Mouse (Mus musculus) T-helper 2 cell (primary cell): ENCODE results near the gene Ccdc9.
"Not testable (repeated sequence)": the region's sequence is repeated elsewhere in the genome, so short reads cannot be mapped to it uniquely, and the experiment has no call there.

Experiments used
- in situ Hi-C: fragments of 300-600 bp; cut with MboI, MseI; formaldehyde crosslinking; loops from one replicate; pipeline ENCODE4 v1.15.1; 2025; ENCODE audit warnings: high pct_unique_total_duplicates

The Ccdc9 gene

DNA sequence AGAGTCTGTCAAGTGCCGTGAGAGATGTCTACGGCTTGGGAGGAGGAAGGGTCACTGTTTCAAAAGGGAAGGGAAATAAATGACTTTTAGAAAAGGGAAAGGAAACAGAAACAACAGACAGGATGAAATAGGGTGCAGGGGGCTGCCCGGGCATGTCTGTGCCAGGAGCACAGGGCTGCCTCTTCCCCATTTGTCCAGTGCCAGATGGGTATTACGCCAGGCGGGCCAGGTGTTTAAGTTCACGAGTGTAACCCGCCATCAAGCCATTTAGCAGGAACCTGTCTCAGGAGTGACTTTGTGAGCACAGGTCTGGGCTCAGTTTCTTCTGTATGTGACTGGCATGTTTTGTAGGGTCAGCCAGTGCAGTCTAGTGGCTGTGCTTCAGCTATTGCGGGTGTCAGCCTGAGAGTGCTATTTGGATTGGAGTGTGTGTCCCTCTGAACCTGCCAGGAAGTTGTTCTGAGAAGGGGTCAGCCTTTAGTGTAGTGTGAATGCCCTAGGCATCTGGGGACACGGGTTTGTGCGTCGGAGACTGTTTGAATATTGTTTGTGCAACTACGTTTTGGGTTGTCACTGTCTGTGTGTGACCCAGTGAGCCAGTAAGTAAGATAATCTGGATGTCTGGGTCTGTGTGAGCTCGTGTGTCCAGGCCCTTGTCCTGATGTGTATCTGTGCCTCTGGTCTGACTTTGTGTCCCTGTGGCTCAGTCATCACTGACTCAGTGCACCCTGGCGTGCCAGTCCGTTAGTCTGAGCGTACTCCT lies 22.1 kb upstream of the Ccdc9 start:
- in situ Hi-C loops: no loop called here

DNA sequence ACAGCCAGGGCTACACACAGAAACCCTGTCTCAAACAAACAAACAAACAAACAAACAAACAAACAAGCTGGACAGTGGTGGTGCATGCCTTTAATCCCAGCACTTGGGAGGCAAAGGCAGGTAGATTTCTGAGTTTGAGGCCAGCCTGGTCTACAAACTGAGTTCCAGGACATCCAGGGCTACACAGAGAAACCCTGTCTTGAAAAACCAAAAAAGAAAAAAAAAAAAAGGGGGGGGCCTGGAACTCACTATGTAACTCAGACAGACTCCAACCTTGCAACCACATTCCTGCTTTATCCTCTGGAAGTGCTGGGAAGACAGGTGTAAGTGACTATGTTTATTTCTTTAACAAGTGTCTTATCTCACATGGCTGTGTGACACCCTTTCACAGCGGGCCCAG lies 21.5 kb upstream of the Ccdc9 start, which contains the start of gene Bbc3:
Gene Bbc3, plus strand, starts transcription at position 301 of the 400 bp plus-strand sequence.
- in situ Hi-C loops: not testable (repeated sequence)

DNA sequence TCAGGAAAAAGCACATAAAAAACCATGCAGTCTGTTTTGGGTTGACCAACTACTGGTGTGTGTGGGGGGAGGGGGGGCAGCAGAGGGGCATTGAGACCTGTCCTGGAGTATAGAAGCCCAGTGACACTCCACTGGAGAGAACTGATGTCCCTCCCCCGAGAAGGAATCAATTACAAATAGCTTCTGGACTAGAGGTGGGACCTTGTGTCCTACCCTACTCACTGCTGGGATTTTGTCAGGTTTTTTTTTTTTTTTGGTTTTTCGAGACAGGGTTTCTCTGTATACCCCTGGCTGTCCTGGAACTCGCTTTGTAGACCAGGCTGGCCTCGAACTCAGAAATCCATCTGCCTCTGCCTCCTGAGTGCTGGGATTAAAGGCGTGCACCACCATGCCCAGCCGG lies 20.5 kb upstream of the Ccdc9 start:
- in situ Hi-C loops: not testable (repeated sequence)

DNA sequence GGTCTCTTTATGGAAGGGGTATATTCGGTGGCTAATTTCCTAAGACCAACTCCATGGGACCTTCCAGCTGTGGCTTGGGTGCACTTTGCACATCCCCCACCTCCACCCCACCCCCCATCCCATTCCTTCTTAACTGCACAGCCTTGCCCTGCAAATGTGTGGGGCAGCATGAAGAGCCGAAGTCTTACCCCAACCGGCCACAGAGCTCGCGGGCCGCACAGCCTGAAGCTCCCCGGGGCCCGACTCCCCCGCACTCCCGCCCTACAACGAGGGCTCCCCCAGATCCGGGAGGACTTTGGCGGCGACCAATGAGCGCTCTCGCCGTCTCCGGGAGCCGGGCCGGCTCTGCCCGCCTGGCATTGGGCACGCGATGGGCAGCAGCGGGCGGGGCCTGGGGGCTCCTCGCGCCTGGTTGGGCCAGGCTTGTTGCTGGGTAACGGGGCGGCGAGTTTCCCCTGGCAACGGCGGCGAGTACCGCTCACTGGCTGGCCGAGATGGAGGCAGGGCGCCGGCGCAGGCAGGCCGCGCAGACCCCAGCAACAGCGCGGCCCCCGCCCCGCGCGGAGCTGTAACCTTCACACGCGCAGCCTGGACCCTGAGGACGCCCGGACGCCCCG lies 12.9 kb upstream of the Ccdc9 start:
- in situ Hi-C loops: no loop called here

DNA sequence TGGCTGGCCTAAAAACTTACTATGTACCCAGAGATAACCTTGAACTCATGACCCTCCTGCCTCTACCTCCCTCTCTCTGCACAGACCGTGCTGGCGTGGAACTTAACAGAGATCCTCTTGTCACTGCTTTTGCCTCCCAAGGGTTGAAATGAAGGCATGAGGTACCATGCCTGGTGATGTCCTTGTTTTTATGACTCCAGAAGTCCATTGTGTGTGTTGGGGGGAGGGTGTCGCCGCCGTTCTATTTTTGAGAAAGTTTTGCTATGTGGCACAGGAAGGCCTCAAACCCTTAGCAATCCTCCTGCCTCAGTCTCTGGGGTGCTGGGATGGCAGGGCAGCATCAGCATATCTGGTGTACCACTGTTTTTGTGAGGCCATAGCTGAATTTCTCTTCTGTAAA lies 12.3 kb upstream of the Ccdc9 start:
- in situ Hi-C loops: no loop called here

DNA sequence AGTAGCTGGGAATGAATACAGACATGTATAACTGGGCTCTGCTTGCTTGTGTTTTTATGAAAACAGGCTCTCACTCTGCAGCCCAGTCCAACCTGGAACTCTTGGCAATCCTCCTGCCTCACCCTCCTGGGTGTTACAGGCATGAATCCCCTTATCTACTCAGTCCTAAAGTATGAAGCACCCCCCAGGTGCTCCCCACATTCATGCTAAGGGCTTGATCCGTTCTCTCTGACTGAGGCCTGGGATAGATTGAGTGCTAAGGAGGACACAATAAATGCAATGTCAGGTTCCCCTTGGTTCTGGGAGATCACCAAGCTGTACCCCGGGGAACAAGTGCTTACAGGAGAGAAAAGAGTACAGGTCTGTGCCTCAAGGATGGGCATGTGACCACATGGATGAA lies 11.0 kb upstream of the Ccdc9 start:
- in situ Hi-C loops: no loop called here

DNA sequence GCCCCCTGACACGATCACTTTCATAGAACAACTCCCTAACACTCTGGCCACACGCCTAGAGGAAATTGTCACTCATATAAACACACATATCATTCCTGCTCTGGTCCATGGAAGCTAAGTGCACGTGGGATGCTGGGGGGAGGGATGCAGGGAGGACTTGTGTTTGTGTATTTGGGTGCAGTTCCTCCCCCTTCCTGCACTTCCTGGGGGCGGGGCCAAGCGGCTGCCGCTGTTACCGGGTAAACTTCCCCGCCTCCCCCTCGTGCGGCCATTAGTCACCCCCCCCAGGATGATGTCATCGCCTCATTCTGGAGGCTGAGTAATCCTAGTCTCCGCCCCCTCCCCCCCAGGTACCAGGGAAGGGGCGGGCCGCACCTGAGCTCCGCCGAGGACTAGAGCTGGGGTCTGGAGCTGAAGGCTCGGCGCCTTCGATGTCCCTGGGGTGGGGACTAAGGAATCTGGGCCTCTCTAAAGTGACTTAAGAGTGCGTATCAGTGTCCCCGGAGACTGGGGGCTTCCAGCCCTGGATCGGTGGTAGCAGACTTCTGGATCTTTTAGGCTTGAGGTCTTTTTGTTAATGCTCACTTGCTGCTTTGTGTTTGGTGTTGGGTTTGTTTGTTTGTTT lies 10.3 kb upstream of the Ccdc9 start:
- in situ Hi-C loops: no loop called here

DNA sequence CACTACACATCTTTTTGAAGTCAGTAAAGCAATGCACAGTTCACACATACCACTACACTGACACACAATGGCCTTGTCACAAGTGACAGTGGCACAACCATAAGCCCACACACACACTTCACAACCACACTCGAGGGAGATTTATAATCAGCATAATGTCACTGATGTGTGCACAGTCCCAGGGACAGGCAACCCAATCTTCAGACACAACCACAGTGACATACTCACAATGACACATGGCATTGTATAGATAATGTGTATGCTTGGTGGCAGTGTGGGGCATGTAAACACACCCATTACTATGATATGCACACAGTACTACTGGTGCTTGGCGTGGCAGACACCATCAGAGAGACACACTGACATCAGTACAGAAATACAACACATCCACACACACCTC lies 9.6 kb upstream of the Ccdc9 start:
- in situ Hi-C loops: no loop called here

DNA sequence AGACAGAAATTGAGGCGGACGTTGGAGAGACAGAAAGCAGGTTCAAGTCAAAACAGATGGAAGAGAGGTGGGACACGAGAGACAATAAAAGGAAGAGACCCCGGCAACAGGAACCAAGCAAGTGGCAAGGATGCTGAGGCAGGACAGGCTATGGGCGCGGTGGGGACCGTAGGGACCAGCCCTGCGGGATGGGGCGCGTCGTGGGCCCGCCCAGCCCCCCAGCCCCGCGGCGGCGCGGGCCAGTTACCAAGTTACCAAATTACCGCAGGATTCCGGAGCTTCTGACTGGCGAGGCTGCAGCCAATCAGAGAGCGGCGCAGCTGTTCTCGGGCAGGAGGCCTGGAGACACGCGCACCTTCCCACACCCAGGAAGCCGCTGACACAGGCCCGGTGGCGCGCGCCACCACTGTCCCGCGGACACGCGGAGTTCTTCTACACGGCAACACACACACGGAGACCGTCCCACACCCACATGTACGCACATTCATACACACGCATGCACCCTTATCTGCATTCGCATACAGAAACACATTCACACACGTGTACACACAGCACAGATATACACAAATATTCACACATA lies 8.8 kb upstream of the Ccdc9 start:
- in situ Hi-C loops: no loop called here

DNA sequence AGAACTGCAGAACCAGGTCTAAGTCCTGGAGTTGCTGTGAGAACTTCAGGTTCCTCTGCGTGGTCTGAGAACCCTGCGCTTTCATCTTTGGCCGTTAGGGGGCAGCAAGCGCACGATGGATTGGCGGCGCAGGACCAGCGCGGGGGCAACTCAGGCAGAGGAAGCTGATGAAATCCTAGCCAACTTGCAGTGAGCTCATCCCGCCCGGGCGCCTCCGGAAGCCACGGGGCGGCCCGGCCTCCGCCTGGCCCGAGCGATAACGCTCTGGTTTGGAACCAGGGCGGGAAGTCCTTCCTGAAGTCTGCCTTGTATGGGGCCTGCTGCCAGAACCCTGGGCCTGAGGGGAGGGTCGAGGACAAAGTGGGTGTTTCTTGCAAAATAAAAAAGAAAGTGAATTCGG lies 8.2 kb upstream of the Ccdc9 start:
- in situ Hi-C loops: loop anchor here (5.0 kb wide), 2 partner anchors 32 to 102 kb away; no protein-coding TSS in a partner anchor

DNA sequence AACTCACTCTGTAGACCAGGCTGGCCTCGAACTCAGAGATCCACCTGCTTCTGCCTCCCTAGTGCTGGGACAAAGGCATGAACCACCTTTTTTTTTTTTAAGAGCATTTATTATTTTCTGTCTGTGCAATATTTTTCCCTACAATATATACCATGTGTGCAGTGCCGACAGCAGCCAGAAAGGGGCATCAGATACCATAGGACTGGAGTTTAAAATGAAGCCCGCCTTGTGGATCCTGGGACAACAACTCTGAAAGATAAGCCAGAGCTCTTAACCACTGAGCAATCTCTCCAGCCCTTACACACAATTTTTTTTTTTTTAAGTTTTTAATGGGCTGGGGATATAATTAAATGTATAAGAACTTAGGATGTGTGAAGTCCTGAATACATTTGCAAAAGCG lies 7.8 kb upstream of the Ccdc9 start:
- in situ Hi-C loops: loop anchor here (5.0 kb wide), 2 partner anchors 33 to 103 kb away; no protein-coding TSS in a partner anchor

DNA sequence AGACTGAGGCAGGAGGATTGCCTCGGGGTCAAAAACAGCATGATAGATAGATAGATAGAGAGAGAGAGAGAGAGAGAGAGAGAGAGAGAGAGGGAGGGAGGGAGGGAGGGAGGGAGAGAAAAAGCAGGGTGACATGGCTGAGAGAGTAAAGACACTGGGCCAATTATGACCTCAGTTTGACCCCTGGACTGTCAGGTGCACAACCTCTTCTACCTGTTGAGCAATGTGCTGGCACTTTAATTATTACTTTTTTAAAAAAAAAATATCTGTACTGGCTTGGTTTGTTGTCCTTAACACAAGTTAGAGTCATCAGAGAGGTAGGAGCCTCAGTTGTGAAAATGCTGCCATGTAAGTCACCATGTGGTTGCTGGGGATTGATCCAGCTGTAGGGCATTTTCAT lies 1.2 kb upstream of the Ccdc9 start:
- in situ Hi-C loops: no loop called here

DNA sequence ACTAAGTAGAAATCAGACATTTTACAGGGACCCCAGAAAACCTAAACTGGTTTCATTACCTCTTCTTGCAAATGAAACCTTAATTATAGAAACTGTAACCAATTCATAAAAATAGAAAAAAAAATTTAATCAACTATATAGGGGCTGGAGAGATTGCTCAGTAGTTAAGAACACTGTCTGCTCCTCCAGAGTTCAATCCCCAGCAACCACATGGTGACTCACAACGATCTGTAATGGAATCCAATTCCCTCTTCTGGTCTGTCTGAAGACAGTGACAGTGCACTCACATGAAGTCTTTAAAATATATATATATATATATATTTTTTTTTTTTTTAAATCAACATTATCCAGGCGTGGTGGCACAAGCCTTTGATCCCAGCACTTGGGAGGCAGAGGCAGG lies 421 bp upstream of the Ccdc9 start:
- in situ Hi-C loops: no loop called here

DNA sequence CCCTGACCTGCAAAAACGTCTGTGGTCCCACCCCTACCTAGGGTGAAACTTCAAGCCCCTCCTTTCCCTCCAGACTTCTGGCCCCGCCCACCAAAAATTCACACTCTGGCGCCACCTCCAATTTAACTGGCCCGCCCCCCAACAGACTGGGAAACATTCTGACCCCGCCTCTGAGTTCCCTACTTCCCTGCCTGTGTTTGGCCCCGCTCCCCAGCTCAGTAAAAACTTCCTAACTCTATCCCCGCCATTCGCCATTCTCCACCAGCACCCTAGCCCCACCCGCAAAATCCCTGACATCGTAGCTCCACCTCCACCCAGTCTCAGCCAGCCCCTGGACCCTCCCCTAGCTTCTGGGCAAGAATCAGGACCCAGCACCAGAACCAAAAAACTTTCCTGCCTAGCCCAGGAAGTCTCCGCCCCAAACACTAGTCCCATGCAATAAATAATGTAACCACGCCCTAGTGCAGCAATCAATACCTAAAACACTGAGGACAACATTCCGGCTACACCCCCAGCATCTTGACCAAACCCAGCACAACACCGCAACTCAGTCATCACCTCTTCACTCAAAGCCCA lies 1.1 kb downstream of the Ccdc9 start:
- in situ Hi-C loops: no loop called here

DNA sequence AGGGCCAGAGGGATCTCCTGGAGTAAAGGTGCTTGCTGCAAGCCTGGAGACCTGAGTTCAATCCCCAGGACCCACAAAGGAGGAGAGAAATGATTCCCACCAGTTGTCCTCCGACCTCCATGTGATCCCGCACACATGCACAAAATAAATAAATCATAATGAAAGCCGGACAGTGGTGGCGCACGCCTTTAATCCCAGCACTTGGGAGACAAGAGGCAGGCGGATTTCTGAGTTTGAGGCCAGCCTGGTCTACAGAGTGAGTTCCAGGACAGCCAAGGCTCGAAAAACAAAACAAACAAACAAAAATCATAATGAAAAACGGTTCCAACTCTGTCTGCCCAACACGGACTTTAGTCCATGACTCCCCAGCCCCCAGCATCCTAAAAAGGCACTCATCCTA lies 1.7 kb downstream of the Ccdc9 start:
- in situ Hi-C loops: no loop called here

DNA sequence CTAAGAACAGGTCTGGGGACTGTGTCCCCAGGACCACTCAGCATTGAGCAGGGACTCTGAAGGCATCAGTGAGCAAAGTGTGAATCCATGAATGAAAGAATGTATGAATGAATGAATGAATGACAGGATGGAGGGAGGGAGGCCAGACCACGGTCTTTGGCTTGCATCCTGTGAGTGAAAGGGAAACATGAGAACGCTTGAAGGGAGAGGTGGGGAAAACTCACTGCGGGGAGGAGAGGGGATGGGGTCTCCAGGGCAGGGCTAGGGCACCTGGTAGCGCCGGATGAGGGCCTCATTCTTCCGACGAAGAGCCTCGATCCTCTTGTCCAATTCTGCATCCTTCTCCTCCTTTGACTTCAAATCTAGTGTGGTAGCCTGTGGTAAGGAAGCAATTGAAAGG lies 2.6 kb downstream of the Ccdc9 start:
- in situ Hi-C loops: no loop called here

DNA sequence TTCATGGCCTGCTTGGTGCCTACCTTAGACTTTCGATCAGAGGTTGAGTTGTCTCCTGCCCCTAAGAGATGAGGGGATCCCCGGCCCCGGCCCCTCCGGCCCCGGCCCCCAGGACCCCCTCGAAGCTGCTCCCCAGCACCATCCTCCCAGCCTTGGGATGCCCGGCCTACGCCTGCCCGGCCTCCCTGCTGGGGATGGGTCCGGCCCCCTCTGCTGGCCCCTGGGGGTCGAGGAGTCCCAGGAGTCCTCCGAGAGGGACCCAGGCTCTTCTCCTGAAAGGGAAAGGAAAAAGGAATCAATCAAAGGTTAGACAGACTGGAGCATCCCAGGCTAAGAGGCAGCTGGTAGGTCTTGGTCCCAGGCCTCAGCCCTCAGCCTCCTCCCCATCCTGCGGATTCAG lies 4.3 kb downstream of the Ccdc9 start:
- in situ Hi-C loops: no loop called here

DNA sequence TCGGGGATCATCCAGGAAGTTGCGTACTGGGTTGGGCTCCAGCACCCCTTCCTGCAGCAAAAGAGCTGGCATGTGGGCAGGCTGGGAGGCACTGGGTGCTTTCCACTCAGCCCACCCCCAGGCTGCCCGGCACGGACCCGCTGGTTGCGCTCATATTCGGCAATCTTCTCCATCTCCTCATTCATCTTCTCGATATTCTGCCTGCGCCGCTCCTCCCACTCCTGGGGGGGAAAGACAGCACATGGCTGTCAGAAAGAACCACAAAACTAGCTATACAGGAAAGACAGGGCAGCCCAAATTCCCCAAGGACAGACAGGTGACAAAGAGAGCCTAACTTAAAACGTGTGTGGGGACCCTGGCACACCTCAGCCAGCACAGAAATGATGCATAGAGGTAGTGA lies 5.9 kb downstream of the Ccdc9 start:
- in situ Hi-C loops: no loop called here

DNA sequence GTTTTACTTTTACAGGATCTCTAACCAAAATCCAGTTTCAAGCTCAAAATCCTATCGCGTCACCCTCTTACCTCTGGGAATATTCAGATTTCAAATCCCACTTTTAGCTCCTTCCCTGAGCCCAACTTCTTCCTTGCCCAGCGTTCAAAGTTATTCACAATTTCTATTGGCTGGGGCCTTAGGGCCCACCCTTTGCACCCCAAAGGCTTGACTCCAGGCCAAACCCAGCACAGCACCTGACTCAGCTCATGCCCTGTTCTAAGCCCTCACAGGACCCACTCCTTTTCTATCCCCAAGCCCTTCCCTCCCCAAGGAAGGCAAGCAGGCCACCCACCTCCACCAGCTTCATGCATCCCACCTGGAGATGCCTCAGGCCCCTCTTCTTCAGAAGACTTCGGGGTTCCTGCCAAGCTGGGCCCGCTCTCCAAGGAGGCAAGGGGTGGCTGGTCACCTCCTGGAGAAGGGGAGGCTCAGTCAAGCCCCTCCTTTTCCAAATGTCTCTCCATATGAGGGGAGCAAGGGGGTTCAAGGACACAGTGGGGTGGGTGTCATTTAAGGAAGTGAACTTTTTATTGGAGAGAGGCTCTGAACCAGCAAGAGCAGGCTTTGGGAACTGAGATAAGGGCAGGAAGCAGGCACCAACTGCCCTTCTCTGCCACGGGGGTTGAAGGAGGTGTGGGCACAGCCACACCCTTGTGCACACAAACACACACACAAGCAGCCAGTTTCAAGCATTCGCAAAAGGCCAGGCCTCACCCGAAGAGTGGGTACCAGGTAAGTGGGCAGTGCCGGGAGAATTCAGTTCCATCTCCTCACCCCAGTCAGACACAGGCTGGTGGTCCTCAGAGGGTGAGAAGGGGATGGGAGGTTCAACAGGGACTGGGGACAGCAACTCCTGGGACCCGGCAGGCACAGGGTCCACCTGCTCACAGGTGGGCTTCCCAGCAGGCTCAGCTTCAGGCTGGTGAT lies 11.4 kb downstream of the Ccdc9 start:
- in situ Hi-C loops: loop anchor here (5.0 kb wide), 1 partner anchor 68 kb away; no protein-coding TSS in a partner anchor

DNA sequence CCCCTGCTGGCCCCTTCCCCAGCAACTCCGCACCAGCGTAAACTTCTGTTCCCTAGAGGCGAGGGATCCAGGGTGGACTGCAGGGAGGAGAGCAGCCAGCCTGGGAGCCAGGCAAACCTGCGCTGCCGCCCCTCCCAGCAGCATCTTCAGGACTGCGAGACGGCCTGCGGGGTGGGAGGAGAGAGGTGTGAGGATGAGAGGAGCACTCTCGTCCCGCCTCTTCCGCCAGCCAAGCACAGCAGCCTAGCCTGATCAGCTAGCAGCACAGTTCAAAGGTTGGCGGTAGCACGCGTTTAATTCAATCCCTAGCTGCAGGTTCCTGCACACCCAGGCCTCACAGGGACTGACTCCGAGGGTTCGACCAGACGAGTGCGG lies 12.8 kb downstream of the Ccdc9 start:
- in situ Hi-C loops: loop anchor here (5.0 kb wide), 1 partner anchor 66 kb away; no protein-coding TSS in a partner anchor
